Mouse (Mus musculus): ENCODE results near the gene Eno1.
A peak's percentile ranks its signal among the peaks of the same experiment; 100 is the strongest.

Gene Eno1

GRCm38 (mm10) chr4:150236521-150237481, at the start of gene Eno1:
TSS of gene Eno1 (plus strand) at chr4:150236721.
- peak; percentile 98 to 99 for DNase-seq

GRCm38 (mm10) chr4:150188236-150188635, 48.3 kb upstream of the Eno1 start:
- no peak for DNase-seq

GRCm38 (mm10) chr4:150192199-150192598, 44.3 kb upstream of the Eno1 start:
- no peak for DNase-seq

- DNase-seq = peak in 1 of 2 experiments; percentile 75
Measured at GRCm38 (mm10) chr4:150193915-150194314, 42.6 kb upstream of the Eno1 start.

DNA sequence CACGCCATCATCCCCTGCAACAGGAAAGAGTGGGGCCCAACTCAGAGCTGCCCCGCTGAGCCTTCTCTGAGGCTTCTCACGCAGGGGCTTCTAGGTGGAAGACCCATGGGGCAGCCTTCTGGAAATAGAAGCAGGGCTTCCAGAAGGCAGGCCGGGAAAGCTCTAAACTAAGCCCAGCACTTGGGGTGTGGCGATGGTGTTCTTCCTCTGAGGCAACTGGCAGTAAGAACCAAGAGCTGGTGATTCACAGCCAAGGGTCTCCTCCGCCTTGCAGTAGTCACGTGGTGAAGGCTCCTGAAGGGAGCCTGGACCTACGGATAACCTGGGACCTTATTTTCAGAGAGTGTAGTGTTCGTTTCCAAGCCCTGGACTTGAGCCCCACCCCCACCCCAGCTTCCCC, 38.3 kb upstream of the Eno1 start:
- no peak for DNase-seq

- no peak for DNase-seq
Measured at GRCm38 (mm10) chr4:150201232-150201631, 35.3 kb upstream of the Eno1 start, which contains the start of gene Car6. TSS of gene Car6 (minus strand) at chr4:150201332.

GRCm38 (mm10) chr4:150202702-150203101, 33.8 kb upstream of the Eno1 start:
- no peak for DNase-seq

DNA sequence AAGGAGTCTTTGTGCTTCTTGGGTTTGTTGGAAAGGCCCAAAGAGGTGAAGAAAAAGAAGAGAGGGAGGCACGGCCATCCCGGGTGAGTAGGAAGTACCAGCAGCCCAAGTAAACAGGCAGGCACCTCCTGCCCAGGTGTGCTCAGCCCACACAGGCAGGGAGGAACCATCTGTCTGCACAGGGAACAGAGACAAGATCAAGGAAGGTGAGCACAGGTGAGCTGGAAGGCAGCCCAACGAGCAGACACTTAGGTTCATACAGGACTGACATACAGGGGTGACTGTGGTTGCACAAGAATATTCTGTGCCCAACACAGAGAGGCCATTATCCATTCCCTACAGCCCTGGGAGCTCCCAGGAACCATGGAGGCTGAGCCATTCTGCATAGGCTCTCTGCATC, 31.6 kb upstream of the Eno1 start:
- DNase-seq = no peak

DNA sequence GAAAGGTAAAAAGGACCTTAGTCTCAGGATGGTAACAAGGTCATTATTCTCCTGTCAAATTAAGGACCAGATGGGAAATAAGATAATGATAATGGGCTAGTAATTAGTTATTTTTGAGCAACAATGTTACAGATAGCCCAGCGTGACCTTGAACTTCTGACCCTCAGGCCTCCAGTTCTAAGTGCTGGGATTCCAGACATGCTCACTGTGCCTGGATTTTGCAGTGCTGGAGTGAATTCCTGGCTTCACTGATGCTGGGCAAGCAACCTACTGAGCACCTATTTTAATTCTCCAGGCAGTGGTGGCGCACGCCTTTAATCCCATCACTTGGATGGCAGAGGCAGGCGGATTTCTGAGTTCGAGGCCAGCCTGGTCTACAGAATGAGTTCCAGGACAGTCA, 26.8 kb upstream of the Eno1 start:
- no peak for DNase-seq

DNA sequence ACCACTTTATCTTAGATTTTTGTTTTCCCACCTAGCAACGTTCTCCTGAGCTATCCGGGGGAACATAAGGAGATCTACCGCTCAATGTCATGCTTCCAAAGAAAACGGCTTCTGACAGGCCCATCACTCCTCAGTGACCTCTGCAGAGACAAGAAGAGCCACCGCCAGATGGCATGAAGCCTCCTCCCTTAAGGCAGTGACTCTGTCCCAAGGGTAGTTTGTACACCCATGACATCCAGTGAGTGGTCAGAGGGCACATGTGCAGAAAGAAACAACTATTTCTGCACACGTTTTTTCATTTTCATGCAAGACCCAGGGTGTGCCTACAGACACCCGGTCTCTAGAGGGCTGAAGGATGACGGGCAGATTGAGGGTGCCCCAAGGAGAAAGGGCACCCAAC, 26.2 kb upstream of the Eno1 start:
- DNase-seq = no peak

GRCm38 (mm10) chr4:150211930-150212552, 24.5 kb upstream of the Eno1 start:
- no peak for DNase-seq

DNA sequence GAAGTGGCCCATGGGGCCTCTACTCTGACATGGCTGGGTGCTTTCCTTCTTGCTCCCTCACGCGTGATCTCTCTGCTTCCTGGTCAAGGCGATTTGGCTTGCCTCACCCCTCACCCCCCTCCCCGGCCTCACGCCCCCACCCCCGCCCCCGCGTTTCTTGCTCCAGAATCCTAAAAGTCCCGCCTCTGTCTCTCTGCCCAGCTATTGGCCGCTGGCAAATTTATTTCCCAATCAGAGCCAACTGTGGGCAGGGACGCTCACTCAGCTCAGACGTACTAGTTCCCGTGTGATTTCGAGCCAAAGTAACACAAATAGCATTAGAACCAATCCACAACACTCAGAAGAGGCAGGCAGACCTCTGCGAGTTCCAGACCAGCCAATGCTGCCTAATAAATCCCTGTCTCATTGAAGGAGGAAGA, 24.0 kb upstream of the Eno1 start:
- DNase-seq = peak; percentile 47 to 78

GRCm38 (mm10) chr4:150213910-150214309, 22.6 kb upstream of the Eno1 start:
- DNase-seq = no peak

DNA sequence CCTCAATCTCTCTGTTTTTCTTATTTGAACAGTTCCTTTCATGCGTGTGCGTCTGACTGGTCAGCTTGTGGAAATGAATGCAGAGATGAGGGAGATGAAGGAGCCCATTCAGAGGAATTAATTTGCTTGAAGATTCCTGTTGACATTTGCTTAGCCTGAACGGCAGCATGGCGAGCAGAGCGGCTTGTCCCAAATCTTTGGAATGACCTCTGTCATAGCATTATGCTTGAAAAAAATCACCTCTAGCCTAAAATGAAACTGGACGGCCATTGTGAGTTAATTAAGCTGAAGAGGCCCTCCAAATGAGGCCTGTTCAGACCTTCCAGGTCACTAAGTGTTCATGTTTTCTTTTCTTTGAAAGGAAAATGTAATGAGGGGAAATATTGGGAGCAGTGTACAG, 20.1 kb upstream of the Eno1 start:
- DNase-seq = no peak

- DNase-seq = no peak
Measured at GRCm38 (mm10) chr4:150217042-150217554, 19.4 kb upstream of the Eno1 start.

- DNase-seq = no peak
Measured at GRCm38 (mm10) chr4:150217935-150218334, 18.6 kb upstream of the Eno1 start.

DNA sequence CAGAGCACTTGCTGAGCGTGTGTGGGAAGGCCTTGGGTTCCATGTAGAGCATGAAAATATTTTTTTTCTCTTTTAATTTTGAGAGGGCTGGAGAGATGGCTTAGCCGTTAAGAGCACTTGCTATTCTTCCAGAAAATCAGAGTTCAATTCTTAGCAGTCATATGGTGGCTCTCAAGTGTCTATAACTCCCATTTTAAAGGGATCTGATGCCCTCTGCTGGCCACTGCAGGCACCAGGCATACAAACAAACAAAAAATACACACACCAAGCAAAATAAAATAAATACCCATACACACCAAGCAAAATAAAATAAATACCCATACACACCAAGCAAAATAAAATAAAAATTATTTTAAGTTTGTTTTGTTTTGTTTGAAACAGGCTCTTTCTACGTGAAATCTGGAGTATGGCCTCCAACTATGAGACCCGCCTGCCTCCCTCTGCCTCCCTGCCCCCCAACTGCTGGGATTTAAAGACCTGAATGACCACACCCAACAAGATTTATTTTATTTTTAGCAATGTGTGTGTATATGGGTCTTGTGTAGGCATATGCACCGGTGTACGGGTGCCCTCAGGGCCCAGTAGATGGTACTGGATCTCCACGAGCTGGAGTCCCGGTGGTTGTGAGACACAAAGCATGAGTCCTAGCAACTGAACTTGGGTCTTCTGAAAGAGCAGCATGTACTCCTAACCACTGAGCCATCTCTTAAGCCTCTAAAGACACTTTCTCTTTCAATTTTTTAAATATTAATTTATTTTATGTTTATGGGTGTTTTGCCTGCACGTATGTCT, 16.8 kb upstream of the Eno1 start:
- DNase-seq = peak; percentile 61 to 80

DNA sequence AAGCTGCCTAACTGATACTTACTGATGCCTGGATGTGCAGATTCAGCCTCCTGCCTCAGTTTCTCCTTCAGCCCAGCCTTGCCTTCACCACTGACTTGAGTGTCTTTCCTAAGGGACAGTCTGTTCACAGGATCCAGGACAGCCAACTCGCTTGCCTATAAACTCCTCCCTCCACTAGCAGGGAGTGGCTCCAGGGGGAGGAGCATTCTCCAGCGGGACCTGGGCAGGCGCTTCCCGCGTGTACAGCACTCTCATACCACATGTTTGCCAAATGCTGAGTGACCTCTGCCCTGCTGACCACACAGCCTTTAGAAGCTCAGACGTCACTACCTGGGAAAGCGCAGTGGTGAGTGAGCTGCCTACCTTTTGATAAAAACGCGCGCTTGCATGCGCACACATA, 15.9 kb upstream of the Eno1 start:
- peak; percentile 86 to 94 for DNase-seq

DNA sequence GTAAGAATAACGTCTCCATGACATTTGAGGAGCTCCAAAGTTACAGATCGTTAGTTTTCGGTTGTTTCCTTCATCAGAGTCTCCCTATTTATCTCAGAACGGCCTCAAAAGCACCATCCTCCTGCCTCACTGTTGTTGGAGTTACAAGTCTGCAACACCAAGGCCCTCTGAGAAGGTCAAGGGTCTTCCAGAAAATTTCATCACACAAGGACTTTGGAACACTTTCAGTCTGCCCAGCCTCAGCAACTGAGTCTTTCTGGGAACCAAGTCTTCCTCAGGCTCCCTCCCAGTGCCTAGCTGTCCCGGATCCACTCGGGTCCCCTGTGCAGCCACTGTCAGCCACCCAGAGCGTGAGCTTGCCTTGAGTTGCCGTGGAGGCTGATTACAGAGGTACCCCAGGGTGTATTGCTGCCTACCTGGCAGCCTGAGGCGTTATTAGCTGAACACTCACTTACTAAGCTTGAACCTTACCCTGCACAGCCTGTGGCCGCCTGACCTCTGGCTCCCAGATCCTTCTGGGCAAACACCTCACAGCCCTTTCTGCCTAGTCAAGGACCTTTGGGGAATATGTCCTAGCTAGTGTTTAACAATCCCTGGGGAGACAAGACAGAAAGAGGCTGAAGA, 15.4 kb upstream of the Eno1 start:
- peak; percentile 71 to 90 for DNase-seq

DNA sequence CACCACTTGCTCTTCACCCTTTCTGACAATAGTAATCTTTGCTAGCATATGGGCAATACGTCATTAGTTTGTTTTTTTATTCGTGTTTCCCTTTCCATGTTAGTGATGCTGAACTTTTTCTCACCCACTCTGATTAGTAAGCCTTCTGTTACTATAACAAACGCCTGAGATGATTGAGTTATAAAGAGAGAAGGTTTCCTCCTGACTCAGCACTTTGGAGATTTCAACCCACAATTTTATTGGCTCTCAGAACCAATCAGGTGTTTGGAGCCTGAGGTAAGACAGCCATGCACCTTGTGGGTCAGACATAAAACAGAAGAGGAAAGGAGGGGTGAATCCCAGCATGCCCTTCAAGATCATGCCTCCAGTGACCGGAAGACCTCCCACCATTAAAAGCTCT, 12.7 kb upstream of the Eno1 start:
- DNase-seq = no peak

DNA sequence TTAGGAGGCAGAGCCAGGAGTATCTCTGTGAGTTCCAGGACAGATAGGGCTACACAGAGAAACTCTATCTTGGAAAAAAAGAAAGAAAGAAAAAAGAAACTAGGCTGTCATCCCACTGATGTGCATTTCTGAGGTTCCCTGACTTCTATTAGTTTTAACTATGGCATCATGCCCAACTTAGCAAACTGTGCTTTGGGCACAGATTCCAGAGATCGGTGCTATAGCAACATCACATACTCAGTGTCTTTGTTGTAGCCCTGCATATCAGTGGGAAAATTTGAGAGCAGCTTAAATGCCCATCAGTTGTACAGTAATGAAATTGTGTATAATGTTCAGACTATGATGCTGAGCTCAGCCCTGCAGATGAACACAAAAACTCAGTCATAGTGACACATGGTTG, 10.8 kb upstream of the Eno1 start:
- DNase-seq = no peak
